Mouse (Mus musculus) monocyte, adult 5-6 weeks (primary cell): ENCODE results near the gene Ssmem1. TPM values are rescaled to one million over a fixed set of nuclear protein-coding genes. Genes with fewer than 3 reads are reported as not detected.

ENCODE experiments used
- ATAC-seq: fragments of 153-309, 156-312 bp; replicated peaks from 2 replicates; pipeline ENCODE4 v1.8.0; 2017; ENCODE audit warnings: mild to moderate bottlenecking; ENCODE audit not compliant: low TSS enrichment, insufficient number of reproducible peaks, severe bottlenecking, poor library complexity, low FRiP score
- total RNA-seq: library from RNA; stranded (forward); fragments of 200-1000, 200-491, 200-594 nt; gene quantifications from 3 replicates; pipeline ENCODE4 v1.2.3, GENCODE M21; 2017

Gene Ssmem1
- not detected in 3 replicates for total RNA-seq

- ATAC-seq, result peak; percentile 100
Observed at GRCm38 (mm10) chr6:30509265-30510239, at the start of gene Ssmem1, which contains the start of gene Tmem209. Gene Ssmem1 (plus strand): TSS chr6:30509849. Gene Tmem209 (minus strand): TSS chr6:30509783.

- no peak for ATAC-seq
Observed at GRCm38 (mm10) chr6:30460750-30461446, 48.8 kb upstream of the Ssmem1 start.

- ATAC-seq, result no peak
Observed at GRCm38 (mm10) chr6:30461755-30462344, 47.8 kb upstream of the Ssmem1 start.

GRCm38 (mm10) chr6:30462822-30463221 is 46.8 kb upstream of the Ssmem1 start:
- ATAC-seq, result no peak

- no peak for ATAC-seq
Observed at GRCm38 (mm10) chr6:30465586-30465985, 44.1 kb upstream of the Ssmem1 start.

GRCm38 (mm10) chr6:30468058-30468457 is 41.6 kb upstream of the Ssmem1 start:
- no peak for ATAC-seq

GRCm38 (mm10) chr6:30468684-30469083 is 41.0 kb upstream of the Ssmem1 start:
- no peak for ATAC-seq

GRCm38 (mm10) chr6:30469370-30469769 is 40.3 kb upstream of the Ssmem1 start:
- no peak for ATAC-seq

- no peak for ATAC-seq
Observed at GRCm38 (mm10) chr6:30471706-30472105, 37.9 kb upstream of the Ssmem1 start.

GRCm38 (mm10) chr6:30476025-30476765 is 33.5 kb upstream of the Ssmem1 start:
- ATAC-seq, result no peak

GRCm38 (mm10) chr6:30477210-30477714 is 32.4 kb upstream of the Ssmem1 start:
- ATAC-seq, result no peak

GRCm38 (mm10) chr6:30477784-30478183 is 31.9 kb upstream of the Ssmem1 start:
- ATAC-seq, result no peak

- no peak for ATAC-seq
Observed at GRCm38 (mm10) chr6:30479418-30479817, 30.2 kb upstream of the Ssmem1 start.

- no peak for ATAC-seq
Observed at GRCm38 (mm10) chr6:30482908-30483307, 26.7 kb upstream of the Ssmem1 start.

GRCm38 (mm10) chr6:30486504-30486903 is 23.1 kb upstream of the Ssmem1 start:
- no peak for ATAC-seq

- ATAC-seq, result no peak
Observed at GRCm38 (mm10) chr6:30499049-30499448, 10.6 kb upstream of the Ssmem1 start.

- ATAC-seq, result no peak
Observed at GRCm38 (mm10) chr6:30508824-30509223, 825 bp upstream of the Ssmem1 start.

GRCm38 (mm10) chr6:30510291-30510690 is 642 bp downstream of the Ssmem1 start:
- no peak; the same call in 1 of the 2 replicates for ATAC-seq
